Mouse (Mus musculus): ENCODE measurements around the gene Dctpp1. TPM values are rescaled to one million over a fixed set of nuclear protein-coding genes. Genes with fewer than 3 reads are reported as not detected.
"Not testable (repeated sequence)": the region's sequence is repeated elsewhere in the genome, so short reads cannot be mapped to it uniquely, and the experiment has no call there.

The Dctpp1 gene
- polyA plus RNA-seq, 1 experiment from 2014 or later, result 96.8 TPM

- DNase-seq (peak; percentile 95), ATAC-seq (peak; percentile 92)
- Histone ChIP-seq H3K4me1 (ENCODE audit: insufficient read depth) (peaks cover 31% of the 10 kb centered on the region), H3K9ac (replicated peaks) (peak overlapping the region; percentile 65), H3K27ac (ENCODE audit: low read depth) (peak overlapping the region; percentile 78), H3K9me3 (ENCODE audit: low read length) (no peaks in the 10 kb centered on the region), H3K27me3 (ENCODE audit: insufficient read depth, low read length) (no peaks in the 10 kb centered on the region), H3K4me2 (ENCODE audit: low read depth, low read length) (peak overlapping the region; percentile 96), H3K36me3 (replicated peaks; ENCODE audit: insufficient read depth, low read length) (peaks cover 15% of the 10 kb centered on the region), H3K4me3 (ENCODE audit: low read depth, low read length) (peak overlapping the region; percentile 68)
- TF ChIP-seq CTCF (IDR thresholded peaks at IDR 0.05; ENCODE audit: low read depth) (no peak), EP300 (IDR thresholded peaks at IDR 0.05; ENCODE audit: low read depth) (no peak)
- under 1% methylated on average over 135 of the region's 136 CpGs for WGBS (ENCODE audit: insufficient replicate concordance)
Observed at GRCm38 (mm10) chr7:127253821-127254769, 6.4 kb downstream of the Dctpp1 start.

- ATAC-seq (no peak), DNase-seq (no peak)
- H3K27me3 ChIP-seq (ENCODE audit: insufficient read depth, low read length), result no peaks in the 10 kb centered on the region
- H3K9me3 ChIP-seq (ENCODE audit: low read length), result no peaks in the 10 kb centered on the region
- peak overlapping the region; percentile 68 for H3K4me3 ChIP-seq (ENCODE audit: low read depth, low read length)
- H3K27ac ChIP-seq (ENCODE audit: low read depth), result peak overlapping the region; percentile 78; the same call in 1 of the 2 replicates
- peak overlapping the region; percentile 96 for H3K4me2 ChIP-seq (ENCODE audit: low read depth, low read length)
- H3K9ac ChIP-seq (replicated peaks), result peak overlapping the region; percentile 65
- WGBS (ENCODE audit: insufficient replicate concordance), result 70% methylated on average over 6 of the region's 6 CpGs
- H3K4me1 ChIP-seq (ENCODE audit: insufficient read depth), result peaks cover 29% of the 10 kb centered on the region
- no peak for TF ChIP-seq EP300 (IDR thresholded peaks at IDR 0.05; ENCODE audit: low read depth)
- no peak for TF ChIP-seq CTCF (IDR thresholded peaks at IDR 0.05; ENCODE audit: low read depth)
- peaks cover 15% of the 10 kb centered on the region for H3K36me3 ChIP-seq (replicated peaks; ENCODE audit: insufficient read depth, low read length)
Observed at GRCm38 (mm10) chr7:127253341-127253740, 7.2 kb downstream of the Dctpp1 start.

GRCm38 (mm10) chr7:127252414-127252813 lies 8.1 kb downstream of the Dctpp1 start:
- TF ChIP-seq EP300 (IDR thresholded peaks at IDR 0.05; ENCODE audit: low read depth), result no peak
- TF ChIP-seq CTCF (IDR thresholded peaks at IDR 0.05; ENCODE audit: low read depth), result peak; percentile 76

GRCm38 (mm10) chr7:127250511-127250910 lies 10.0 kb downstream of the Dctpp1 start:
- DNase-seq; H3K4me3 ChIP-seq (ENCODE audit: low read depth, low read length); H3K9ac ChIP-seq (replicated peaks); H3K4me2 ChIP-seq (ENCODE audit: low read depth, low read length); H3K36me3 ChIP-seq (replicated peaks; ENCODE audit: insufficient read depth, low read length); H3K9me3 ChIP-seq (ENCODE audit: low read length); ATAC-seq; H3K27me3 ChIP-seq (ENCODE audit: insufficient read depth, low read length); H3K27ac ChIP-seq (ENCODE audit: low read depth): not testable (repeated sequence)
- H3K4me1 ChIP-seq (ENCODE audit: insufficient read depth), result peaks cover 28% of the 10 kb centered on the region
- WGBS (ENCODE audit: insufficient replicate concordance), result 82% methylated on average over 8 of the region's 8 CpGs

More at GRCm38 (mm10) chr7:127252414-127252813, 8.1 kb downstream of the Dctpp1 start:
- H3K9ac ChIP-seq (replicated peaks), result no peak overlapping the region
- H3K27me3 ChIP-seq (ENCODE audit: insufficient read depth, low read length), result no peaks in the 10 kb centered on the region
- H3K4me1 ChIP-seq (ENCODE audit: insufficient read depth), result peaks cover 29% of the 10 kb centered on the region
- H3K4me2 ChIP-seq (ENCODE audit: low read depth, low read length), result no peak overlapping the region
- DNase-seq (no peak), ATAC-seq (no peak)
- H3K4me3 ChIP-seq (ENCODE audit: low read depth, low read length), result no peak overlapping the region
- peak overlapping the region; percentile 30; the same call in 1 of the 2 replicates for H3K27ac ChIP-seq (ENCODE audit: low read depth)
- H3K36me3 ChIP-seq (replicated peaks; ENCODE audit: insufficient read depth, low read length), result peaks cover 15% of the 10 kb centered on the region
- no peaks in the 10 kb centered on the region for H3K9me3 ChIP-seq (ENCODE audit: low read length)
- WGBS (ENCODE audit: insufficient replicate concordance), result 69% methylated on average over 2 of the region's 2 CpGs

- TF ChIP-seq CTCF (IDR thresholded peaks at IDR 0.05; ENCODE audit: low read depth), result no peak
- TF ChIP-seq EP300 (IDR thresholded peaks at IDR 0.05; ENCODE audit: low read depth), result no peak
- peaks cover 21% of the 10 kb centered on the region for H3K4me1 ChIP-seq (ENCODE audit: insufficient read depth)
- peak overlapping the region; percentile 96 for H3K27ac ChIP-seq (ENCODE audit: low read depth)
- H3K4me3 ChIP-seq (ENCODE audit: low read depth, low read length), result peak overlapping the region; percentile 88
- no peaks in the 10 kb centered on the region for H3K27me3 ChIP-seq (ENCODE audit: insufficient read depth, low read length)
- H3K36me3 ChIP-seq (replicated peaks; ENCODE audit: insufficient read depth, low read length), result peaks cover 6% of the 10 kb centered on the region
- no peaks in the 10 kb centered on the region for H3K9me3 ChIP-seq (ENCODE audit: low read length)
- peak overlapping the region; percentile 94 for H3K9ac ChIP-seq (replicated peaks)
- ATAC-seq, result peak; percentile 70
- H3K4me2 ChIP-seq (ENCODE audit: low read depth, low read length), result peak overlapping the region; percentile 99
- 13% methylated on average over 31 of the region's 33 CpGs for WGBS (ENCODE audit: insufficient replicate concordance)
- DNase-seq, result no peak
Observed at GRCm38 (mm10) chr7:127244658-127245510, 15.6 kb downstream of the Dctpp1 start.

All from liver, postnatal 0 days (tissue).